Mouse (Mus musculus) stomach, embryonic 15.5 days (tissue): ENCODE results near the gene Abcg4. TPM values are rescaled to one million over a fixed set of nuclear protein-coding genes. Genes with fewer than 3 reads are reported as not detected.

Source experiments
- ATAC-seq: fragments of 200-750 bp; cut with Nextera tagmentation; 2 replicates; pipeline ENCODE4 v1.8.0; 2017; ENCODE audit warnings: low read depth, moderate number of reproducible peaks, moderate TSS enrichment; ENCODE audit not compliant: insufficient read depth, low FRiP score
- H3K27ac ChIP-seq: fragments of 300-500 bp; sonication (generic); 2 replicates; pipeline ENCODE4 v1.5.1; 2015; ENCODE audit warnings: mild to moderate bottlenecking, inconsistent platforms
- H3K27me3 ChIP-seq: fragments of 300-500 bp; sonication (generic); replicated peaks from 2 replicates; pipeline ENCODE4 v1.6.1; 2015; ENCODE audit warnings: inconsistent platforms
- H3K36me3 ChIP-seq: fragments of 300-500 bp; sonication (generic); 2 replicates; pipeline ENCODE4 v1.6.1; 2015; ENCODE audit warnings: inconsistent platforms
- H3K4me1 ChIP-seq: fragments of 300-500 bp; sonication (generic); 2 replicates; pipeline ENCODE4 v1.6.1; 2015; ENCODE audit warnings: inconsistent platforms
- H3K4me2 ChIP-seq: fragments of 300-500 bp; sonication (generic); 2 replicates; pipeline ENCODE4 v1.6.1; 2015; ENCODE audit warnings: mild to moderate bottlenecking, inconsistent platforms
- H3K4me3 ChIP-seq: fragments of 300-500 bp; sonication (generic); replicated peaks from 2 replicates; pipeline ENCODE4 v1.5.1; 2015; ENCODE audit warnings: inconsistent platforms
- H3K9ac ChIP-seq: fragments of 300-500 bp; sonication (generic); 2 replicates; pipeline ENCODE4 v1.6.1; 2015; ENCODE audit warnings: inconsistent platforms
- H3K9me3 ChIP-seq: fragments of 300-500 bp; sonication (generic); 2 replicates; pipeline ENCODE4 v1.6.1; 2016; ENCODE audit warnings: inconsistent platforms
- WGBS: fragments of 180-500 bp; shearing (Covaris S2); methylation state at CpG from one replicate; pipeline ENCODE4 v1.1.7; 2015; 5-methylcytosine and 5-hydroxymethylcytosine counted together
- microRNA-seq: library from miRNA; unstranded; fragments of <30 nt; microRNA quantifications from one replicate; pipeline ENCODE4, GENCODE M21; 2016
- polyA plus RNA-seq: library from polyadenylated mRNA; unstranded; fragments of >200 nt; fragmentation: Nextera tagmentation; extraction: Ambion mirVana; gene quantifications from 2 replicates; pipeline ENCODE4 v1.2.1, GENCODE M21; 2015

The Abcg4 gene
- polyA plus RNA-seq, 1 experiment from 2014 or later = 5.1 TPM

- Histone ChIP-seq H3K9me3 (no peaks in the 10 kb centered on the region), H3K27me3 (no peaks in the 10 kb centered on the region), H3K4me2 (peak overlapping the region; percentile 65), H3K27ac (peak overlapping the region; percentile 86), H3K4me1 (peaks cover 15% of the 10 kb centered on the region; the same call in 1 of the 2 replicates), H3K36me3 (no peaks in the 10 kb centered on the region), H3K4me3 (peak overlapping the region; percentile 56), H3K9ac (peak overlapping the region; percentile 56)
- under 1% methylated on average over 40 of the region's 40 CpGs for WGBS
- ATAC-seq = peak; percentile 67
Observed at GRCm38 (mm10) chr9:44233021-44233801, 55.2 kb downstream of the Abcg4 start.

GRCm38 (mm10) chr9:44231609-44232008 lies 56.8 kb downstream of the Abcg4 start:
- ATAC-seq = no peak
- Histone ChIP-seq H3K4me1 (peaks cover 15% of the 10 kb centered on the region; the same call in 1 of the 2 replicates), H3K36me3 (no peaks in the 10 kb centered on the region), H3K9ac (no peak overlapping the region), H3K27ac (no peak overlapping the region), H3K4me2 (peak overlapping the region; percentile 65; the same call in 1 of the 2 replicates), H3K4me3 (no peak overlapping the region), H3K27me3 (no peaks in the 10 kb centered on the region), H3K9me3 (no peaks in the 10 kb centered on the region)

GRCm38 (mm10) chr9:44225993-44226392 lies 62.4 kb downstream of the Abcg4 start:
- H3K27ac ChIP-seq = no peak overlapping the region; the same call in 1 of the 2 replicates
- H3K27me3 ChIP-seq = no peaks in the 10 kb centered on the region
- H3K4me2 ChIP-seq = no peak overlapping the region
- no peak overlapping the region for H3K9ac ChIP-seq
- peaks cover 3% of the 10 kb centered on the region; the same call in 1 of the 2 replicates for H3K4me1 ChIP-seq
- WGBS = 55% methylated on average over 6 of the region's 6 CpGs
- no peak for ATAC-seq
- no peaks in the 10 kb centered on the region for H3K9me3 ChIP-seq
- H3K36me3 ChIP-seq = no peaks in the 10 kb centered on the region
- no peak overlapping the region for H3K4me3 ChIP-seq

Small RNA genes within 50 kb of the gene (microRNA-seq; reads per million reads assigned to microRNA genes)
- gene Gm44335 = not detected

Other genes starting within 250 kb of the Abcg4 start
- gene Thy1, start 245.2 kb downstream of the Abcg4 start, polyA plus RNA-seq = 1.1 and 1.4 TPM in 2 replicates
- gene Usp2, start 221.6 kb downstream of the Abcg4 start, polyA plus RNA-seq = 12.0 and 12.9 TPM in 2 replicates
- gene Mfrp, start 186.9 kb downstream of the Abcg4 start, polyA plus RNA-seq = 0.18 TPM in 2 replicates
- gene C1qtnf5, start 181.4 kb downstream of the Abcg4 start, polyA plus RNA-seq = 2.8 and 3.3 TPM in 2 replicates
- gene Gm49380, start 175.1 kb downstream of the Abcg4 start, polyA plus RNA-seq = 0.14 and 0.18 TPM in 2 replicates
- gene Rnf26, start 175.1 kb downstream of the Abcg4 start, polyA plus RNA-seq = 59.9 and 60.8 TPM in 2 replicates
- 38.3 and 43.0 TPM in 2 replicates for gene Mcam, start 154.1 kb downstream of the Abcg4 start, polyA plus RNA-seq
- 12.4 and 13.6 TPM in 2 replicates for gene Cbl, start 54.6 kb downstream of the Abcg4 start, polyA plus RNA-seq
- 0.23 TPM in 1 of 2 replicates, not detected in the other for gene Ccdc153, start 47.9 kb downstream of the Abcg4 start, polyA plus RNA-seq
- 2.5 and 2.9 TPM in 2 replicates for gene Pdzd3, start 37.1 kb downstream of the Abcg4 start, polyA plus RNA-seq
- 8.9 TPM in 2 replicates for gene Nlrx1, start 20.0 kb downstream of the Abcg4 start, polyA plus RNA-seq
- 20.3 and 21.4 TPM in 2 replicates for gene Hinfp, start 17.1 kb upstream of the Abcg4 start, polyA plus RNA-seq
- gene C2cd2l, start 31.7 kb upstream of the Abcg4 start, polyA plus RNA-seq = 7.9 and 10.1 TPM in 2 replicates
- gene Dpagt1, start 37.4 kb upstream of the Abcg4 start, polyA plus RNA-seq = 33.2 and 33.5 TPM in 2 replicates
- 260 and 267 TPM in 2 replicates for gene H2afx, start 46.1 kb upstream of the Abcg4 start, polyA plus RNA-seq
- 155 and 202 TPM in 2 replicates for gene Hmbs, start 55.6 kb upstream of the Abcg4 start, polyA plus RNA-seq
- 25.8 and 26.4 TPM in 2 replicates for gene Vps11, start 73.1 kb upstream of the Abcg4 start, polyA plus RNA-seq
- 30.6 and 36.2 TPM in 2 replicates for gene Hyou1, start 90.9 kb upstream of the Abcg4 start, polyA plus RNA-seq
- 31.1 and 34.1 TPM in 2 replicates for gene Slc37a4, start 108.2 kb upstream of the Abcg4 start, polyA plus RNA-seq
- gene Rps25, start 118.5 kb upstream of the Abcg4 start, polyA plus RNA-seq = 1,740 and 2,121 TPM in 2 replicates
- 115 and 125 TPM in 2 replicates for gene Trappc4, start 119.0 kb upstream of the Abcg4 start, polyA plus RNA-seq
- 27.4 and 27.9 TPM in 2 replicates for gene Ccdc84, start 130.0 kb upstream of the Abcg4 start, polyA plus RNA-seq
- not detected in 2 replicates for gene Foxr1, start 152.5 kb upstream of the Abcg4 start, polyA plus RNA-seq
- gene Upk2, start 166.4 kb upstream of the Abcg4 start, polyA plus RNA-seq = 18.2 and 26.2 TPM in 2 replicates
- gene Bcl9l, start 194.2 kb upstream of the Abcg4 start, polyA plus RNA-seq = 12.0 and 12.1 TPM in 2 replicates